Mouse (Mus musculus): ENCODE measurements around the gene Cstf3.

- TF ChIP-seq CTCF (IDR thresholded peaks at IDR 0.05; ENCODE audit: low read depth) = no peak
- TF ChIP-seq EP300 (IDR thresholded peaks at IDR 0.05; ENCODE audit: low read depth) = no peak
Observed at GRCm38 (mm10) chr2:104671724-104672123, 81.4 kb downstream of the Cstf3 start.

All from heart, postnatal 0 days (tissue).